Mouse (Mus musculus) gonadal fat pad, adult 2 months (tissue): ENCODE data around the gene Map4k4. TPM values are rescaled to one million over a fixed set of nuclear protein-coding genes. Genes with fewer than 3 reads are reported as not detected.

Experiments
- DNase-seq: peaks from one replicate; pipeline ENCODE4 v3.0.0-alpha.2; 2012; ENCODE audit warnings: low read depth
- polyA plus RNA-seq: library from polyadenylated mRNA; depleted of rRNA; stranded (reverse); fragments of >200 nt; gene quantifications from 2 replicates; pipeline ENCODE4 v1.2.3, GENCODE M21; 2012

Gene Map4k4
- polyA plus RNA-seq, 1 experiment, result 88.8 TPM

DNA sequence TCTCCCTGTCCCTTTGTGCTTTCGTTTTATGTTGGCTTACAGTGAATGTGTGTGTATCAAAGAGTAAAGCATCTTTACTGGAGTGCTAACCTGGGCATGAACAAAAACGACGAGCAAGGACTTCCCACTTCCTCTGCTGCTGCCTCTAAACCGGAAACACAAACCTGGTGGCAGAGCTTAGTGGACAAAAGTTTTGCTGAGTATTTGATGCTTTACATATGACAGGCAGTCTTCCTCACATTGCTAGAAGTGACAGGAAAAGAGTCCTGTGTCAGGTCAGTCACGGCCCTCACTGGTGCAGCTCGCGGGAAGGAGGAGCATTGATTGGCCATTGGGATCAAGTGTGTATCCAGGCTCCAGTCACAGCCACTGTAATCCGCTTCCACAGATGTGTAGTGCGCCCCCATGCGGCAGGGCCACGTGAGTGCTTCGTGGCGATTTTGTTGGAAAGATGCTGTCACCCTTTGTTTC, 35.7 kb downstream of the Map4k4 start:
- DNase-seq, result no peak

DNA sequence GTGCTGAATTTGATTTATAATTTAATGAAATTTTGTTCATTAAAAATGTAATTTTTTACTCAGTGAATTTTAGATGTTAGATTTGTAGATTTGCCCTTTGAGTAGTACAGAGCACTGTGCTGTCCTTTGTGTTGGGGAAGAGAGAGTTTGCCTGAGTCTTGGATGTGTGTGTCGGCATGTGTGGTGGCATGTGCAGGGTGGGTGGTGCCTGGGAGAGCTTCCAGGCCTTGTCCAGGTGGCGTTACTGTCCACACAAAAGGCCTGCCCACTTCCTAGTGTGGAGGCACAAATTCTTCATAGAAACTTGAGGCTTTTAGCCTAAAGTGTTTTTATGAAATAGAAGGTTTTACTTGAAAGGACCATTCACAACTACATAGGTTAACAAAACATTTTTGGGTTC, 36.2 kb downstream of the Map4k4 start:
- no peak for DNase-seq

DNA sequence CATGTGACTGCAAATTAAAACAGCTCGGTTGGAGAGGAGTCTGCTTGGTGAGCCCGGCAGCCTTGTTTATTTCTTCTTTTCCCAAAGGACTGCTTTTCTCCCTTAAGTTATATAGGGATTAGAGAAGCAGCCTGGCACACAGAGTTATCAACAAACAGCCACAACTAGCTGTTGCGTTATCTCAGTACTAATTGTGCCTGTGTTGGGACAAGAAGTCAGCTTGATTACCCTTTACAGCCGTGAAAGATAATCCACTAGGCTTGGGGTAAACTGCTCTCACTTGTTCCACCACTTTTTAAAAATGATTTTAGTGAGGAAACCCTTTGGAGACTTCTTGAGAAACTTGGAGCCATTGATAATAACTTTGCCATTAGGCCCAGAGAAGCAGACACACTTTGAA, 36.9 kb downstream of the Map4k4 start:
- DNase-seq, result no peak

DNA sequence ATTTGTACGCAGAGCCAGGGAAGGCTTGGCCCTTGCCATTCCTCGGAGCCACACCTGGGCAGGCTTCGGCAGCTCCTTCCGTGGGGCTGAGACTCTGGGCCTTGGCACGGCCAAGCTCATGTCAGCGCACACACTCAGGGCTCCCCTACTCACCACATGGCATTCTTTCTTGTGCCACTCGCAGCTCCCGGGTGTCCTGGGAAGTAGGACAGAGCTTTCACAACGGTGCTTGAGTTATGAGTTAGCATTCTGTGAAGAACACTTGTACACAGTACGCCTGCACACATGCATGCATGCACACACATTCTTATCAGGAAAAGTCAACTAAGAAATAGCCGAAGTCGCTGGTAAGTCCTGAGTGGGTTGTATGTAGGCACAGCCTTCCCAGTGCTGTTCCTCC, 38.7 kb downstream of the Map4k4 start:
- no peak for DNase-seq

DNA sequence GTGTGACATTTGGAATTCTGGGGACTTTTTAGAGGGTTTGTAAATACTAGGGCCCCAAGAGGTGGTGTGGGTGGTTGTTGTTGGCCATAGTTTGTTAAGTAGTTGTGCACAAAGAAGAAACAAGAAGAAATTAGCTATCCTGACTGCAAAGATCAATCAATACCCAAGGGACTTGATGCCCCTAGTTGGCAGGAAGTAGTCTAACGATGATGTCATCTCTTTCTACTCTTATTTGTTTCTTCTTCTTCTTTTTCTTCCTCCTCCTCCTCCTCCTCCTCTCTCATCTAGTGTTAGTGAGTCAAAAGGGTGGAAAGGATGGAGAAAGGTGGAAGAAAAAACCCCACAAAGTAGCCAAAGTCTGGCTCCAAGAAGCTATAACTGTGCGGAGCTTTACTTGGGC, 39.6 kb downstream of the Map4k4 start:
- no peak for DNase-seq

DNA sequence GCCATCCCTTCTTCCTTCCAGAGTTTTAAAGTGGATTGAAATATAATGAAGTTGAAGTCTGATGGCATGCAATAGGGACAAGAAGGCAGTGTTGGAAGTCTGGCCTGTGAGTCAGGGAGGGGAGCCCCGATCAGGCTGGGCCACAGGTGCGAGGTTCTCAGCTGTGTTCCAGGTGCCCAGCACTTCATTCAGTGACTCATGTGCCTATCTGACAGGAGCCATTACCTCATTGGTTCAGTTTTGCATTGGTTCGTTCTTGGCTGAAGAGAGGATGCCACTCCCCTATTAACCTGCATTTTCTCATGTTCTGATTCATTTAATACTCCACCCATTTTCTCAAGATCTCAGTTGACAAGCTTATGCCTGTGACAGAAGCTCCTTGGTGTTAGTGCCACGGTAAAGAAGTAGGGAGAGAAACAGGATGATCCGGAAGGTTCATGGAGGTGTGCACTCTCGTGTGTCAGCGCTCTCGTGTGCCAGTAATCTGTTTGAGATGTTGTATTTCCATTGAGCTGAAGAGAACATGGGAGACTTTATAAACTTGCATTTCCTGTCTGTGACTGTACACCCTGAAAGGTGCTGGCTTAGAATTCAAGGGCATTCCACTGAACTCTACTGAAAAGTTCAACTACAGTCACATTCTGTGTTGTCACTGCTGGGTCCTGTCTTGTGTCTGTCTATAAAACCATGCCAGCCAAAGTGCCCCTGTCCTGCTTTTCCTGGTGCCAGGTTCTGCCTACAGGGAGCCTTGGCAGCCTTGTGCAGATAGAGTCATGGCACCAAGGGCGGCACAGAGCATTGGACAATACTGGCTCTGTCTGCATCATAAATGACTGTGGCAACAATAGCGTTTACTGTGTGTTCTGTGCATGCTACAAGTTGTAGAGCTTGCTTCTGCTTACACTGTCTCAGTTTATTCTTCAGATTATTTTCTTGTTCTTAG, 40.8 kb downstream of the Map4k4 start:
- peak; percentile 64 for DNase-seq

DNA sequence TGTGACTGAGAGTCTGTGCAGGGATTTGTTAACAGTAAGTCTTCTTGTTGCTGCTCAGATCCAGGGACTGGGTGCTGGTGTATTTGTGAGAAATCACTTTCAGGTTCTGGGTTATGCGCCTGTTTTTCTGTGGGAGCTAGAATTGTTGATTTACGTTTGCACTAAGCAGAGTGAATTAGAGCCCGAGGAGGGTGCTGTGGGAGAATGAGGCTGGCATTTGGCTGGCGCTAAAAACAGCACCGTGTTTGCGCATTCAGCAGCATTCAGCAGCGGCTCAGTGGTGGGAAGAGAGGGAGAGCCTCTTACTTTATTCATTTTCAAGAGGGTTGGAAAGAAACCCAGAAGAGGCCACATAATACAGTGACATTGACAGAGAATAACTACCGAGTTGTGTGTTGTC, 42.2 kb downstream of the Map4k4 start:
- DNase-seq, result no peak

DNA sequence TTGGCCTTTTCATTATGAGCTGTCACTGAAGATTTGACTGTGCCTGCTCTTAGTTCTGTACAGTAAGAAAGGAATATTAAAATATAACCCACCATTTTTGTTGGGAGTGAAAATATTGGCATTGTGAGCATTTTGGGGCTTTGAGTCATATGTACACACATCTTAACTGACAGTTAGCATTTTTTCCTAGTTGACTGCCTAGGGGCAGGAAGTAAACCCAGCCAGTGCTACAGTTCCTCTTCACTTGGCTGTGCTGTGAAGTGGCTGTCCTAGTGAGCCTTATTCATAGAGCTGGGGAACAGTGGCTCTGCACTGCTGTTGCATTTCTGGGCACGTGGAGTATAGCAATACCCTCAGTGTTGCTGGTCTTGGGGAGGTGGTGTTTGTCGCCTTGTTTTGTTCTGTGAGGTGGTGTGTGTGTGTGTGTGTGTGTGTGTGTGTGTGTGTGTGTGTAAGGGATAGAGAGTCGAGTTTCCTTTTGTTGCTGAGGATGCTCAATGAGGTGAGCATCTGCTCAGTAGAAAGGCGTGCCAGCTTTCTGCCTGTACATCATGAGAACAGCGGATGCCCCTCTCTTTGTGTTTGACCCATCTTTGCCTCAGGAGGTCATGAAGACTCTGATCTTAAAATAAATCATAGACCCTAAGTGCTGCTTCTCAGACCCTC, 43.7 kb downstream of the Map4k4 start:
- no peak for DNase-seq

DNA sequence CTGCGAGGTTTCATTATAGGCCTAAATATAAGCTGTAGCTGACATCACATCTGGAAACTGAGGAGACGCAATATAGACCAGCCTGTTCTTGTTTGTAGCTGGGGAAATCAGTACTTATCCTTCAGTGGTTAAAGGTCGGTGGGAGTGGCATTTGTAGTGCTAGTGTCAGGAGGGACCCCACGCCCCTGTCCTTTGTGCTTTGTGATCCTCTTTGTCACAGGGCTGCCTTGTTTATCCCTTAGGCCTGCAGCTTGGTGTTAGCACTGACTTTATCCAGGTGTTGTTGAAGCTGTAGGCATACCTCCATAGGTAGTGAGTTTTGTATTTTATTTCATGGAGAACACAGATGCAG, 44.2 kb downstream of the Map4k4 start:
- no peak for DNase-seq

DNA sequence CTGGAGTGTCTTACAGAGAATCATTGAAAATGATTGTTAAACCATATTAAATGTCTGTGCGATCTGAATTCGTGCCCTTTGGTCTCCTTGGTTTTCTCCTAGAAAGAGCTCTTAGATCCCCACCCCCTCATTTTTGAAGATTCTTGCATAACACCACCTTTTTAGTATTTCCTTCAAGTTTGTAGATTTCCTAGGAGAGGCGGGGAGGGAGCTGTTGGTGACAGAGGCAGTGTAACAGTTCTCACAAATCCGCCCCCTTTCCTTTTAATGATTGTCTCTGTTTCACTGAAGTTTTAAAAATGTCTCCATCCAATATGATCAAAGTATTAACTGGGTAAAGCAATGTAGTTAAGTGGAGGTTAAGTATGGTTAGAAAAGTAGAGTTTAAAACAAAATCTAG, 45.7 kb downstream of the Map4k4 start:
- no peak for DNase-seq

DNA sequence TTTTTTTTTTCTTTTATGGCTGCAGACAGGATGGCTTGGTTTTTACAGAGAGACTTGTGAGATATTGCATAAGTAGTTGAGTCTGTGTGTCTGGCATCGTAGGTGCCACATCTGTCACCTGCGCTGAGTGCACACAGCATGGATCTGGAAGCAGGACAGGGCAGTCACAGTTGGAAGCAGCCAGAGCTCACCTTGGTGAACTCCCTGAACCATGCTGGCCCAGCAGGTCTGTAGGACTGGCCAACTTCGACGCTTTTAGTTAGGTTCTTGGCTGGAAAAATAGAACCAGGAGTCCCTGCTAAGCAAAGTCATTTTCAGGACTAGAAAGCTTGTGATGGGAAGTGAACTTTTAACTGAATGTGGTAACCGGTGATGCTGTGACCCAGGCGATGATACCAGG, 46.5 kb downstream of the Map4k4 start:
- no peak for DNase-seq

DNA sequence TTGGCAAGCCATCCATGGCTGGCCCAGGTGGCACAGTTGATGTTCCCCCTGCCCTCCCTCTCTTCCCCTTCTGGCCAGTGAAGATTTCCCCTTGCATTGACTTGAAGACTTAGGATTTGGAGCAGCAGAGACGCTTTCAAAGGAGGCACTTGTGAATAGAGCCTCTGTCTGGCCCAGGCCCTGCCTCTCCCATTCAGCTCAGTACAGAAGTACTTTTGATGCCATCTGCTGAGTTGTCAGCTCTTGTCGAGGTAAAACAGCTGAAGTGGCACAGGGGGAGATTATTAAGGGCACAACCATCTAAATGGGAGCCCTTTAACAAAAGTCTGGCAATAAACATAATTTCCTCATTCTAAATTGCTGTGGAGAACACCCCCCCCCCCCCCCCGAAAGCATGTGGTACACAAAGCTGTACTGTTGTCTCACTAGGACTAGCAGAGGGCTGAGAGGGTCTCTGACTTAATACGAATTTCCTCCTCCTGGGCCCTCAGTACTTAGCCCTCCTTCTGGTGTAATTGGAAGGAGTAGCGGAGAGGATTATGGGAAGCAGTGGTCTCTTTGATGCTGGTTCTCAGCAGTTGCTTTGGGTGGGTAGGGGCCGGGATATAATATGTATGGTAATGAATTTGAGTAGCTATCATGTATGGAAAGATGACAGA, 47.1 kb downstream of the Map4k4 start:
- no peak for DNase-seq

DNA sequence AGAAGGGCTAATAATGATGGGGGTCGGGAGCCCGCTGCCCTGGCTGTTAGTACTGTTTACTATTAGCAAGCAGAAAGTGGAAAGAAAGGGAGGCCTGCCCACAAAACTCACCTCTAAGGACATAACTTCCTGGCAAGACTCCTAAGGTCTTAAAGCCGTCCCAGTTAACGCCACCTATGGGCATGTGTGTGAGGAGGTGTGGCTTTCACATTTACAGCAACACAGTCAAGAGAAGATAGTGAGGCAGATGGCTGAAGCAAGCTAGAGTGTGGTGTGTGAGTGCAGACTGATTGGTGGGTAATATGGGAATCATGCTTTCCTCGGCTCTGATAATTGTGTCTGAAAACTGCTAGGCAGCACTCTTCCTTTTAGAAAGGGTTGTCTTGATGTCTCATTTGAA, 48.5 kb downstream of the Map4k4 start:
- DNase-seq, result no peak

DNA sequence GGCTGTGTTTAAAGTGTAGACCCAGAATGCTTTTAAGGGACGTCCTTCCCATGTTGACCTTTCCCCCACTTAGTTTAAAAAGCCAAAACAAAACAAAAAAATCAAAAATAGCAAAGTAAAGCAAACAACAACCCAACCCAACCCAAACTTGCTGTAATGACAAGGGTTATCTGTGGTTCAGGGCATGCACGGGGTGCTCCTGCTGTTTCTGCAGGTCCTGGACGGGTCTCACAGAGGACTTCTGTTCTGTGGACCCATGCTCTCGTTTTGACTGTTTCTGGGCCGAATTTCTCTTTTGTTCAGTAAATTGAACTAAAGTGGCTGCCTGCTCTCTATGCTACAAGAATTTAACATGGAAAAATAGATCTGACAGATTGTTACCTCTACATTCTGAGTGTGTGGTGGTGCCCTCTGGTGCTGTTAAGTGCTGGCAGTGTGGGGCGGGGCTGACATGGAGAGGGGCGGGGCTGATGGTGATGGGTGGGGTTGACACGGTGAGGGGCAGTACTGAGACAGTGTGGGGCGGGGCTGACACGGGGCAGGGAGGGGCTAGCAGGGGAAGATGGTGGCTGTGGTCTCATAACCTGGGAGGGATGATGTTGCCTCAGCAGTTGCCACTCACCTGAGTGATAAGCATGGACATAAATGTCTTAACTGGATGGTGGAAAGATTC, 49.2 kb downstream of the Map4k4 start:
- no peak for DNase-seq

DNA sequence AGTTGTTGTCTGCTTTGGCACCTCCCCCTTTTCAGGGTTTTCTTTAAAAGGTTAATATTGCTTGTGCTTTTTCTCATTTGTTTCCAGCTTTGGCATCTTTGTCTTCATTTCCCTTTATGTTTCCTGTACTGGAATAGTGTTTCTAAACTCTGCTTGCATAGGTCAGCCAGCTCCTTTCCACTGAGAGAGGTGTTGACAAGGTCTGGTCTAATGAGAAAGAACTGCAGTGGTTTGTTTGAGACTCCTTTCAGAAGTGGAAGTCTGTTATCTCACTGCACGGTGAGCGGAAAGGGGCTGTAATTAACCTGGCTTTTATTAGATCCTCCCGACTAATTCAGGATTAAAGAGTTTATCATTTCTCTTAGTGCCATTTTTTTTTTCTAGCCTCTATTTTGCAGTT, 49.9 kb downstream of the Map4k4 start:
- no peak for DNase-seq

DNA sequence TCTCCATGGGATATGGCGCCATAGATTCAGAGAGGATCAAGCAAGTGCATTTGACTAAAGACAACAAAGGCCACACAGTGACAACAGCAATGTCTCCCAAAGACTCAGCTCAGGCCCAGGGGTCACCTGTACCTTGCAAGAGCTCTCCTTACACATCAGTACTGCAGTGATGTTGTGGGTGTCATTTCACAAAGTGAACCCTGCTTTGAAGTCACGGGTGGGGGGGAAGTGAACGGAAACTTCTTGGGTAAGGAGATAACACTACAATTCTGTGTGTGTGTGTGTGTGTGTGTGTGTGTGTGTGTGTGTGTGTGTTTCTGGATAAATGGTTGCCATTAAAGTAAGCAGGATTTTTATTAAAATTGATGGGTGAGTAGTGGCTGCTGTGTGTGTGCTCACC, 53.9 kb downstream of the Map4k4 start:
- DNase-seq, result no peak

DNA sequence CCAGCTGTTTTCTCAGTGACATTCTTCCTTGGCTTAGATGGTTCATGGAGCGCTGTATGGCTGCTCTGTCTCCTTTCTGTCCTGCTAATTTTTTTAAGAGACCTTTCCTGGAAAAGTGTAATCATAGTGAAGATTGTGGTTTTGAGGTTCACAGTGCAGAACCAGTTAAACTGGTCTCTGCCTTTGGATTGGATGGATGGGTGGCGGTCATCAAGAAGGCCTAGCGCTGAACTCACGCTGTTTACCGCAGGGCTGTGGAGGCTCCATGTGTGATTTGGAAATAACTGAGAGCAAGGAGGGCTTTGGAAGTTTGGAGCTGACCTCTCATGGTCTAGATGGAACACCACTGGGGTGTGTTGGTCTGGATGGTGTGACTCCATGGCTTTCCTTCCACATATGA, 56.0 kb downstream of the Map4k4 start:
- DNase-seq, result no peak

DNA sequence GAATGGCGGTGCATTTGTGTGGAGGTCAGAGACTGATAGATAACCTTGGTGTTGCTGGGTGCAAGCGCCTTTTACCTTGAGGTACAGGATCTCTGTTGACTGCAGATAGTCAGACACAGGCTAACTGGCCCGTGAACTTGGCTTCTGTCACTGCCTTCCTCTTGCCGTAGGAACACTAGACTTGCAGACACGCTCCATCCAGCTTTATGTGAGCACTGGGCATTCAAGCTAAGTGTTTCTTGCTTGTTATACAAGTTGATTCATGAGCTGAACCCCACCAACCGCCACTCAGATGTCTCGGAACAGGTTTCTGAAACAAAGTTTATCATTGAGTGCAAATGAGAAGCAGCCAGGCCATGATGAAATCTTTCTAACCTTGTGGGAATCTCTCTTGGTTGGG, 57.3 kb downstream of the Map4k4 start:
- no peak for DNase-seq

DNA sequence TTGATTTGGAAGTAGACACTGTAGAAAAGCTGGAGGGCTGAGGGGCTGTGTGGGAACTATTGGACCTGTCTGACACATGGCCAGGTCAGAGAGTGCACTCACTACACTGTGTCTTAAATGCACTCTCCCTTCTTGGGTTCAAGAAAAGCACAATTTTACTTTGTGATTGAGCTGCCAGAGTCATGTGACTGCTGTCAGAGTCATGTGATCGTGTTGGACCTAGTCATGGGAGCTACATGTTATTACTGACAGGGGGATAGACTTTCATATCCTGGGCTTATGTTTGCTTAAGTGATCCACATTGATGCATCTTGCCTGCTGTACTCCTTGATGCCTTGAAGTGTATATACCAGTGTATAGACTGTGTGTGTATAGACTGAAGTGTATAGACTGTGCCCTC, 59.9 kb downstream of the Map4k4 start:
- no peak for DNase-seq

DNA sequence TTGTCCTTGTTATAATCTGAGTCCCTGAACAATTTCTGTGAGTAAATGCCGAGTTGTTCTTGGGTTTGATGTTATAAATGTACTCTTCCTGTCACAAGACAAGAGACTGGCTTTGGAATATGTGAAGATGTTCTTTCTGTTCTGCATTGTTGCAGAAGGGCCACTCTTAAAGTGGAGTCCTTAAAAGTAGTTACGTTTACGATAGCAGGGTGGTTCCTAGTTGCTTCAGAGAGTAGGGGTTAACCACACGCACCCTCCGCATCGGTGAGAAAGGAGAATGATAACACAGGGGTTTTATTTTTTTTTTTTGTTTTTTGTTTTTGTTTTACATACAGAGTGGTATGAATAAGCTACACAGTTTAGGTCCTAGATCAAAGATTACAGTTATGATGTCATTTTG, 60.4 kb downstream of the Map4k4 start:
- DNase-seq, result no peak

DNA sequence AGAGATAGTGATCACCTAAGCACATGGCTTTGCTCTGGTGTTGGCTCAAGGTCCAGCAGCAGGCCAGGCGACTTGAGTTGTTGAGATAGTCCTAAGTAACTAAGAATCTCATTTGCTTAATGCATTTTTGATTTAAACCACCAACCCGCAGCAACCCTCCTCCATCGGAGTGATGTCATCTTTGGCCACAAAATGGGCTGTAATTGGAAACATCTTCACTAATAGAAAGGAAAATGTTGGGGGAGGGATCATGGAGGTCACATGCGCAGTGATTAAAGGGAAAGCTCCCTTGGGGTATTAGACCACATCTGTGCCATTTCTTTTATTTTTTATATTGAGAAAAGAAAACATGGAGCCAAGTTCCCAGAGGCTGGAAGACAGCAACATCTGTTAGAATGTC, 61.6 kb downstream of the Map4k4 start:
- no peak for DNase-seq

DNA sequence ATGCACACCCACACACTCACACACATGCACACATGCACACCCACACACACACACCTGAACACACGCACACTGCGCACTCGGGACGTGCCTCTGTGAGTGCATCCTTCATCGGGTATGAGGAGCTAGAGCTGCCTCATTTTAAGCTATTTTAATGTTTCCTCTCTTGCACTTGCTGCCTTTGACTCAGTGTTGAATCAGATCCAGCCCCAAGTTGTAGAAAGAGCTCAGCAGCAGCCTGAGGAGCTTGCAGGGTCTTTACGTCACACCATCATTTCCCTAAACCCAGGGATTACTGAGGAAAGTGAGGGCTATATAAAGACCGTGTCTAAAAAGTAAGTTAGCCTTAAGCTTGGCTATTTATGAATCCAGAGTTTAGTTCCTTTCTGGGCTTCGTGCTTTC, 62.1 kb downstream of the Map4k4 start:
- no peak for DNase-seq
